Mouse (Mus musculus) cerebellum, postnatal 25 days (tissue): ENCODE measurements around the gene Crybb2.
A peak's percentile ranks its signal among the peaks of the same experiment; 100 is the strongest.

Source experiments
- DNase-seq, 2 experiments: peaks; one replicate each; pipeline ENCODE4 v3.0.0; 2021; ENCODE audit warnings: mixed read lengths in 2 of 2

The Crybb2 gene

GRCm38 (mm10) chr5:113090077-113090690, 20.3 kb upstream of the Crybb2 start:
- DNase-seq, result no peak

GRCm38 (mm10) chr5:113087465-113087864, 17.5 kb upstream of the Crybb2 start:
- DNase-seq, result no peak

DNA sequence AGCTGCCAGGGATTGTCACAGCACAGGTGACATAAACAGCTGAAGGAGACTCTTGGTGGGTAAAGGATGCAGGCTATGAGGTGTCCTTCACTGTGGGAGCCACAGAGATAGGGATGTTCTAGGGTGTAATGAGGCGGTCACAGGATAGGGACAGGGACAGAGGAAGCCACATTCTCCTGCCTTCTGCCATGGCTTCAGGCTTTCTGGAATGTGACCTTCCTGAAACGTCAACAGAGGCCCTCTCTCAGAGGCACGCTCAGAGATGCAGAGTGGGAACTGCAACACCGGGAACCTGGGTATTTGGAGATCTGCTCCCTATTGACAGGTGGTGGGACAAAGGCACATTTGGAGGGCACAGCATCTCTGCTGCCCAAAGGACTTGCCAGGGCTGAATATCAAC, 17.1 kb upstream of the Crybb2 start:
- DNase-seq, result peak in 1 of 2 experiments; percentile 48

GRCm38 (mm10) chr5:113086439-113086838, 16.5 kb upstream of the Crybb2 start:
- DNase-seq, result peak; percentile 65 to 74

GRCm38 (mm10) chr5:113085931-113086330, 16.0 kb upstream of the Crybb2 start:
- DNase-seq, result no peak

DNA sequence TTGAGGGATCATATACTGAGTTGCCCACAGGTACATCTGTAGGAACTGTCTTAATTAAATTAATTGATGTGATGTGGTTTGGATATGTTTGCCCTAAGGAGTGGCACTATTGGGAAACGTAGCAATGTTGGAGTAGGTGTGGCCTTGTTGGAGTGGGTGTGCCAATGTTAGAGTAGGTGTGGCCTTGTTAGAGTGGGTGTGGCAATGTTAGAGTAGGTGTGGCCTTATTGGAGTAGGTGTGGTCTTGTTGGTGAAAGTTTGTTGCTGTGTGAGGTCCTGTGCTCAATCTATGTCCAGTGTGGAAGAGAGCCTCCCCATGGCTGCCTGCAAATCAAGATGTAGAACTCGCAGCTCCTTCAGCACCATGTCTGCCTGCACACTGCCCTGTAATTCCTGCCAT, 14.4 kb upstream of the Crybb2 start:
- no peak for DNase-seq

DNA sequence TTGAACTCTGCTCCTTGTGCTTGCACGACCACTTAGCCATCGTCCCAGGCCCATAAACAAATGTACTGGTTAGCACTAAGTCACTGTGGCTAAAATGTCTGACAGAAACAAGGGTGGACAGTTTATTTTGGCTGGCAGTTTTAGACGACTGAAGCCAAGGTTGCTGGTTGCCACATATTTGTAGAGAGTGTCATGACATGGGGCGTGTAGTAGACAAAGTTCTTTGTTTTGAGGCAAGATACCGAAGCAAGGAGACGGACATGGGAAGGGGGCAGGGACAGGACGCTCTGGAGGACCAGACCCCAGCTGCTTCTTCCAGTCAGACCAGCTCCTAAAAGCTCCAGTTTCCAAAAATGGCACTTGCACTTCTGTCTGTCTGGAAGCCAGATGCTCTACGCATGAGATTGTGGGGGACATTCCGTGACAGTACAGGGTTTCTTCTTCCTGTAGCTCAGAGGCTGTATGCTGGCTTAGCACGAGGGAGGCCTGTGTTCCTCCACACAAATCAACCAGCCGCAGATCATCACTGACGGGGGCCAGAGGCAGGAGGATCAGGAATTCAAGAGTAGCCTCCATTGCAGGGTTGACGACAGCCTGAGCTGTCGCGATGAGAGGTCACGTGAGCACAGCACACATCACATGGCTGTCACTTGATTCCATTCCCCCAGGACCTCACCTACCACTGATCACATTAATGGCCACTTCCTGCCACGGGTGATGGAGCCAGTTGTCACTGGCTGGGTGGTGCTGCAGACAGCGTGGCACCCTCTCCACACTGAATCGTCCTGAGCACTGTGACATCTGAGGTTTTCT, 12.6 kb upstream of the Crybb2 start:
- DNase-seq, result no peak

- DNase-seq, result peak; percentile 91 to 95
These were observed 11.5 kb upstream of the Crybb2 start, which contains the start of gene Crybb3 for GRCm38 (mm10) chr5:113081439-113081838. Crybb3 (minus strand) TSS chr5:113081584.

GRCm38 (mm10) chr5:113081020-113081419, 11.1 kb upstream of the Crybb2 start:
- DNase-seq, result no peak

DNA sequence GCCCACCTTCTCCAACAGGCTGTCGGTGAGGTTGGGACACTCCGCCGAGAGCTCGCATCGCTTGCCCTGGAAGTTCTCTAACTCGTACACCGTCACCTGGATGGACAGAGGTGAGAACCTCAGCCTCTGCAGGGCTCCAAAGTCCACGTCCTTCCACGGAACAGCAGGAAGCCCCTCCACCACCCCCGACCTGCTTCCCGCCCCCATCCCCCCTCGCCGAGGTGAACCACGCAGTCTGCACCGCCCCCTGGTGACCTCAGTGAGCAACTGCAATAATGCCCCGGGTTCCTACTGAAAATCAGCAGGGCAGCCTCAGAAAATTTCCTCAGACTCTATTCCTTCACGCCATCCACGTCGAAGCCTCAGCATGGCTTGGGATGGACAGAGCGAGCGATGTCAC, 9.9 kb upstream of the Crybb2 start:
- peak; percentile 65 to 80 for DNase-seq

- no peak for DNase-seq
These were observed 8.8 kb upstream of the Crybb2 start for GRCm38 (mm10) chr5:113078686-113079085.

GRCm38 (mm10) chr5:113054308-113054707, 15.6 kb downstream of the Crybb2 start:
- peak; percentile 91 for DNase-seq

- peak in 1 of 2 experiments; percentile 36 for DNase-seq
These were observed 19.2 kb downstream of the Crybb2 start for GRCm38 (mm10) chr5:113050581-113051185.

GRCm38 (mm10) chr5:113049876-113050275, 20.0 kb downstream of the Crybb2 start:
- DNase-seq, result no peak

GRCm38 (mm10) chr5:113045511-113046273, 24.2 kb downstream of the Crybb2 start:
- DNase-seq, result no peak

DNA sequence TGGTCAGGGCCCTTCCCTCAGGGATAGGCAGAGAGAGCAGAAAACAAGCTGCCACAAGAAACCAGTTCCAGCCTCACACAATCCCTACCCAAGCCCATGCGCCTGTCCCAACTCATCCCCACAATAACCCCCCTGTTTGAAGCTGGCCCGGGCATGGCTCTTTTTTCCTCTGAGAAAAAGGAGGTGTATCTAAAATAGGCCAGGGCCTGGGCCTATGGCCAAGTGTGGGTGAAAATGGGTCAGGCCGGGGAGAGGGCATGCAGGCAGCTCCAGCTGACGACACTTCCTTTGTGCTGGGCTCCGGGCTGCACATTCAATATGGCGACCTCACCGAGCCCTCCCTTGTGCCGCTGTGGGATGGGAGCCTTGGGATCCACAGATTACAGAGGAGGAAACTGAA, 26.4 kb downstream of the Crybb2 start:
- peak; percentile 90 to 94 for DNase-seq

- peak; percentile 95 for DNase-seq
These were observed 28.3 kb downstream of the Crybb2 start for GRCm38 (mm10) chr5:113041567-113042071.

DNA sequence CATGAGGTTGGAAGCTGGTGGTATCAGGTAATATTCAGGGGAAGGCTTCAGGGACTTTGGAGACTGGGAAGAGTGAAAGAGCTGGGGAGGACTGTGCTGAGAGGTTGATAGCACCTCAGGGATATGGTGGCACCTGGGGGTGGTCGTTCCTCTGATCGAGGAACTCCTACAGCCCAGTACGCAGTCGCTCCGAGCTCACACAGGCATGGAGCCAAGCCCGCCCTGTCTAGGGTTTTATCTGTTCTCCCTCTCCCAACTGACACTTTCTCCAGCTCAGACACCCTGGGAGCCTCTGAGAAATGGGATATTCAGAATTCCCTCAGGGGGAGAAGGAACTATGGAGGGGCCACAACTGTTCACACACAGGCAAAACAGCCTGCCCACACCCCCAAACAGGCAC, 29.1 kb downstream of the Crybb2 start:
- DNase-seq, result peak; percentile 63 to 75

DNA sequence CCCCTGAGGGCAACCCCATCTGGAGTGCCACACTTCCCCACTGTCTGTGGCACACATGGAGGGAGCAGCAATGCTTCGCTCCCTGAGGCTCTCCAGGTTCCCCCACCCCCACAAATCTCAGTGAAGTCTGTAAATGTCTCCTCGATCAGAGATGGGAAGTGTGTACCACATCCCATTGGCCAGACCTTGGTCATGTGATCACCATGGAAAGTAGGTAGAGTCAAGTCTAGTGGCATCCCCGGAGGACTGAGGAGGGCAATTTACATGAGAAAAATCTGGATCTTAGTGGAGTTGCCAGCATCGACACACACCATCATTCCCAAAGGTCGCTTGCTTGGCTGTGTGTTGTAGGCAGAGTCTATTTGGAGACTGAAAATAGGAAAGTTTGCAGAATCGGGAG, 31.3 kb downstream of the Crybb2 start:
- DNase-seq, result no peak

DNA sequence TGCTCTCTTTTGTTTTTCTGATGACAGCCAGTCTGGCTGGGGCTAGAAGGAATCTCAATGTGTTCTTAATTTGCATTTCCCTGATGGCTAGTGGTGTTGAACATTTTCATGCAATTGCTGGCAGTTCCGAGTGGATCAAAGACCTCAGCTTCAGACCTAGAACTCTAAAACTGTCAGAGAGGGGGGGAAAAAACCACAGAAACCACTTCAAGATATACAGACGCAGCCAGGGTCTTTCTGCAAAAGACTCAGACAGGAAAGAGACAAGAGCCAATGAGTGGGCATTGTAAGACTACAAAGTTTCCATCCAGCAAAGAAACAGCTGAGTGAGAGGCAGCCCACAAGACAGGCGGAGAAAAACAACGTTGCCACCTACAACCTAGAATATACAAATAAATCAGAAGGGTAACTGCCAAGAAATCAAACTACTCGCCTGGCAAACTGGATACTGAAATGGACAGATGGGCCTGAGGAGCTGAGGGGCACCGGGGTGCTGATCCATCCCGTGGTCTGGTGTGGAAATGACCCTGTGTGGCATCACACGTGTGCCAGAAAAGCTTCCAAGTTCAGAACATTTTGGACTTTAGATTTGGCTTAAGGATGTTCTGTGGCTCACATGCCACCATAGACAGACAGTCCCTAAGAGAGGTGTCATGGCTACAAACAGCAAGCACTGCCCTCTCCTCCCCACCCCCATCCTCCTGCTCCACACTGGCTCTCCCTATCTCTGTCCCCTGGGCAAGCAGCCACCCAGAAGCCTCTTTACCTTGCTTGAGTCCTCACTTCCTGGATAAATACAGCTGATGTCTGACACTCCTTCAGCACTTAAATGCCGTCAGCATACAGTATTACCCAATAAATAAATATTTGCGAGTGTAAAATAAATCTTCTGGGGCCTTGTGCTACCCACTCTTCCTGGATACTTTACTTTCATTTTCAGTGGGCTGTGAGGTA, 34.5 kb downstream of the Crybb2 start:
- peak; percentile 36 to 55 for DNase-seq

GRCm38 (mm10) chr5:113031201-113031754, 38.6 kb downstream of the Crybb2 start:
- peak in 1 of 2 experiments; percentile 45 for DNase-seq
